Mouse (Mus musculus): ENCODE results near the gene Zfp553.

DNA sequence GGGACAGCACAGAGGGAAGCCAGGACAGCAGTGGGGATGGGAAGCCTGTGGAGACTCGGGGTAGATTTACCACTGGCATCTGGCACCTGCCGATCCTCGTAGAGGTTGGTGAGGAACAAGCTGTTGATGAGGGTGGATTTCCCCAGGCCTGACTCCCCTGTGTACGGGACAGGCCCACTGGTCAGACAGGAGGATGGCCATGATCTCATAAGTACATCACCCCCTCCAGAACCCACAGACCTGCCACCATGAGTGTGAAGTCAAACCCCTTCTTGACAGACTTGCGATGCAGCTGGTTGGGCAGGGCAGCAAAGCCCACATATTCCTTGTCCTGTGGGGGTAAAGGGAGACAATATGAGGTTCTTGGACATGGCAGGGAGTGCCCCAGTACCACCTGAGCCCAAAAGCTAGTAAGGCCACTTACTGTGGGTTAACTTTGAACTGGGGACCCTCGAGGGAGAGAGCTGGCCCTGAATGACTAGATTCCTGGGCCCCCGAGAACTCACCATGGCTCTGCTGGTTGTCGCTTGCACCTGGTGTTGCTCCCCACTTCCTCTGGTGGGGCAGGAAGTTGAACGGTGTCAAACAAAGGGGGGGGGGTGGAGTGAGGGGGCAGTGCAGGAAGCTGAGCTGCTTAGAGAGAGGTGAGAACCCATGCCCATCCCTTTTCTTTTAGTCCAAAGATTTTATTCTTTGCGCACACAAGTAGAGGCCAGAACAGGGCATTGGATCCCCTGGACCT is 14.8 kb upstream of the Zfp553 start:
- TF ChIP-seq CTCF (IDR thresholded peaks at IDR 0.05; ENCODE audit: control insufficient read depth, insufficient read depth, low read length) = no peak
- no peak for TF ChIP-seq POLR2A (IDR thresholded peaks at IDR 0.05; ENCODE audit: borderline replicate concordance, control insufficient read depth, low read depth, low read length)

Measured in bone marrow, adult 2 months (tissue).